Mouse (Mus musculus) layer of hippocampus, adult 6 months (tissue): ENCODE data around the gene Gm10719. TPM values are rescaled to one million over a fixed set of nuclear protein-coding genes. Genes with fewer than 3 reads are reported as not detected.

Experiments
- long read RNA-seq, 2 experiments: library from polyadenylated mRNA; unstranded; transcript quantifications; one replicate each; pipeline ENCODE4 v2.0.0; 2019 to 2020
- microRNA-seq: library from miRNA; unstranded; fragments of <30 nt; microRNA quantifications from one replicate; pipeline ENCODE4 v1.2.0, GENCODE M21; 2020
- polyA plus RNA-seq: library from polyadenylated mRNA; unstranded; fragments of <200 nt; fragmentation: Nextera tagmentation; gene quantifications from 2 replicates; pipeline ENCODE4 v1.2.3, GENCODE M21; 2021

Gene Gm10719
- polyA plus RNA-seq, result not detected in 2 replicates
- long read RNA-seq, experiment 1, result 0 reads
- long read RNA-seq, experiment 2, result 0 reads

GRCm38 (mm10) chr9:3017108-3017507, at the start of gene Gm10719:
Gene Gm10719, plus strand, starts transcription at chr9:3017408.

GRCm38 (mm10) chr9:3000445-3000972, 16.7 kb upstream of the Gm10719 start, which contains the start of gene Gm10722:
Gene Gm10722, plus strand, starts transcription at chr9:3000922.

GRCm38 (mm10) chr9:3002794-3003396, 14.3 kb upstream of the Gm10719 start, which contains the start of gene Gm11168:
Gene Gm11168, plus strand, starts transcription at chr9:3003346.

GRCm38 (mm10) chr9:3012733-3013279, 4.4 kb upstream of the Gm10719 start, which contains the start of gene Gm10721:
Gene Gm10721, plus strand, starts transcription at chr9:3013140.

GRCm38 (mm10) chr9:3015354-3015753, 1.9 kb upstream of the Gm10719 start, which contains the start of gene Gm10720:
Gene Gm10720, plus strand, starts transcription at chr9:3015654.

GRCm38 (mm10) chr9:3023312-3023984, 6.2 kb downstream of the Gm10719 start, which contains the start of gene Gm10718:
Gene Gm10718, plus strand, starts transcription at chr9:3023547.

GRCm38 (mm10) chr9:3024912-3025467, 7.8 kb downstream of the Gm10719 start, which contains the start of gene Gm10717:
Gene Gm10717, plus strand, starts transcription at chr9:3025417.

GRCm38 (mm10) chr9:3034299-3034698, 17.1 kb downstream of the Gm10719 start, which contains the start of gene Gm17535:
Gene Gm17535, plus strand, starts transcription at chr9:3034599.

GRCm38 (mm10) chr9:3036577-3036976, 19.4 kb downstream of the Gm10719 start, which contains the start of gene Gm10715:
Gene Gm10715, plus strand, starts transcription at chr9:3036877.

Small RNA genes lying within 50 kb of the gene (microRNA-seq; reads per million reads assigned to microRNA genes)
- not detected for gene Mir101c

Other genes starting within 250 kb of the Gm10719 start
- gene Gm10722, start 16.5 kb upstream of the Gm10719 start, polyA plus RNA-seq, result not detected in 2 replicates
- gene Gm11168, start 14.1 kb upstream of the Gm10719 start, polyA plus RNA-seq, result not detected in 2 replicates
- not detected in 2 replicates for gene Gm10721, start 4.3 kb upstream of the Gm10719 start, polyA plus RNA-seq
- gene Gm10720, start 1.8 kb upstream of the Gm10719 start, polyA plus RNA-seq, result not detected in 2 replicates
- gene Gm10718, start 6.1 kb downstream of the Gm10719 start, polyA plus RNA-seq, result not detected in 2 replicates
- not detected in 2 replicates for gene Gm10717, start 8.0 kb downstream of the Gm10719 start, polyA plus RNA-seq
- not detected in 2 replicates for gene Gm17535, start 17.2 kb downstream of the Gm10719 start, polyA plus RNA-seq
- gene Gm10715, start 19.5 kb downstream of the Gm10719 start, polyA plus RNA-seq, result not detected in 2 replicates